Mouse (Mus musculus) kidney, adult 2 months (tissue): ENCODE measurements around the gene Celf1. TPM values are rescaled to one million over a fixed set of nuclear protein-coding genes. Genes with fewer than 3 reads are reported as not detected.

Source experiments
- DNase-seq: peaks from one replicate; pipeline ENCODE4 v3.0.0; 2021
- H3K27ac ChIP-seq: fragments of 200-500 bp; 2 replicates; pipeline ENCODE4 v1.5.1; 2012; ENCODE audit warnings: low read depth, low read length, control low read depth, inconsistent platforms; ENCODE audit not compliant: insufficient read depth
- H3K27me3 ChIP-seq: fragments of 200-500 bp; replicated peaks from 2 replicates; pipeline ENCODE4 v1.6.1; 2012; ENCODE audit warnings: mild to moderate bottlenecking, moderate library complexity, low read length, inconsistent platforms; ENCODE audit not compliant: control insufficient read depth, insufficient read depth
- H3K36me3 ChIP-seq: fragments of 200-500 bp; 2 replicates; pipeline ENCODE4 v1.6.1; 2012; ENCODE audit warnings: mild to moderate bottlenecking, moderate library complexity, low read length, inconsistent platforms; ENCODE audit not compliant: control insufficient read depth, insufficient read depth
- H3K4me1 ChIP-seq: fragments of 200-500 bp; 2 replicates; pipeline ENCODE4 v1.6.1; 2011; ENCODE audit warnings: low read length; ENCODE audit not compliant: control insufficient read depth, insufficient read depth
- H3K4me3 ChIP-seq: fragments of 200-500 bp; 2 replicates; pipeline ENCODE4 v1.5.1; 2011; ENCODE audit warnings: mild to moderate bottlenecking, low read depth, low read length, control low read depth; ENCODE audit not compliant: insufficient read depth
- CTCF ChIP-seq: fragments of 200-500 bp; conservative IDR thresholded peaks from 2 replicates; pipeline ENCODE4 v1.5.1; 2011; ENCODE audit warnings: low read depth, mild to moderate bottlenecking, control low read depth, low read length, moderate library complexity, mixed read lengths; ENCODE audit not compliant: insufficient read depth, insufficient read length
- POLR2A ChIP-seq: fragments of 200-500 bp; IDR thresholded peaks from one replicate; pipeline ENCODE4 v1.6.1; 2011; ENCODE audit warnings: low read depth, low read length, control low read depth
- WGBS: fragments of 180-500 bp; shearing (Covaris S2); methylation state at CpG from one replicate; pipeline ENCODE4 v1.1.7; 2018; 5-methylcytosine and 5-hydroxymethylcytosine counted together
- polyA plus RNA-seq: library from polyadenylated mRNA; depleted of rRNA; stranded (reverse); fragments of >200 nt; gene quantifications from 2 replicates; pipeline ENCODE4 v1.2.3, GENCODE M21; 2012

Gene Celf1
- polyA plus RNA-seq, 1 experiment, result 40.5 TPM

DNA sequence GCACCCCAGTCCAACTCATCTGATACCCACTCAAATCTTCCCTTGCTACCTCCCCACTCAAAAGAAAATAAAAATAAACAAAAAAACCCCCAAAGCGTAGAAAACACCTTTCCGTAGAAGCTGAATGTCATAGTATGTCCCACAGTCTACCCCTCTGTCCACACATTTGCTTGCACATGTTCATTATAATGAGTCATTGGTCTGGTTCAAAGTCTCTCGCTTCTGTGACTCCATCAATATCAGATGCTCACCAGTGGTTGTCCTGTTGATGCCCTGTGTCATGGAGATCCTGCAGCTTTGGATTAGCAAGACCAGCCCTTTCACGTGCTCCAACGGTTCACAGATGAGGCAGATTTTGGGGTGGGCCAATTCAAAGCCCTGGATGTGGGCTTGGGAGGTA lies 10.0 kb downstream of the Celf1 start:
- H3K27ac ChIP-seq, result no peak overlapping the region
- 83% methylated on average over 5 of the region's 5 CpGs for WGBS
- H3K4me3 ChIP-seq, result no peak overlapping the region
- H3K4me1 ChIP-seq, result peaks cover 8% of the 10 kb centered on the region; the same call in 1 of the 2 replicates
- H3K27me3 ChIP-seq, result no peaks in the 10 kb centered on the region
- TF ChIP-seq CTCF, result no peak
- no peak for TF ChIP-seq POLR2A
- no peak for DNase-seq
- H3K36me3 ChIP-seq, result no peaks in the 10 kb centered on the region

DNA sequence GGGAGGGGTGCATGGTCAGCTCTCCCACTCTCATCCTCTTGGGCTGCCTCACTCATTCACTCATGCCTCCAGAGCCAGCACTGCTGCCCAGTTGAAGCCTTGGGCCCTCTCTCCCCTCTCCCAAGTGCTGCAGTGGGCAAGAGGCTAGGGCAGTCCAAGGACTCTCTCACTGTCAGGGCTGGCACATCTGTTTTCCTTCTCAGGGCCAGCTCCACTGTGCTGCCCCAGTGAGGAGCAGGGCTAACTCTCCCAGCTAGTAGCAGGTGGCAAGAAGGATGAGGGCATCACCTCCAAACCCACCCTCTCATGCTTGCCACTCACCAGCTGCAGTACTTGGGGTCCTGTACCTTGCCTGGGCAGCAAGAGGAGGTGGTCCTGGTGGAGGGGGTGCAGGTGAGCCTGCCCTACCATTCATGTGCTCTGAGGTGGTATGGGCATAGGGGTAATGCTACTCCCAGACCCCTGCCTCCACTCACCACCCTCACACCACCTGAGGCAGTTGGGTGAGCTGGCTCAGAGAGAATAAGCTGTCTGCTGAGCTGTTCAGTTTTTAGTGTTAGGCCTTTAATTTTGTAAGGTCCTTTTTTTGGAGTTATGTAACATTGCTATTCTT lies 10.5 kb downstream of the Celf1 start:
- Histone ChIP-seq H3K27me3 (no peaks in the 10 kb centered on the region), H3K27ac (no peak overlapping the region), H3K4me1 (peaks cover 8% of the 10 kb centered on the region; the same call in 1 of the 2 replicates), H3K36me3 (no peaks in the 10 kb centered on the region), H3K4me3 (no peak overlapping the region)
- TF ChIP-seq CTCF (no peak), POLR2A (no peak)
- DNase-seq, result no peak

DNA sequence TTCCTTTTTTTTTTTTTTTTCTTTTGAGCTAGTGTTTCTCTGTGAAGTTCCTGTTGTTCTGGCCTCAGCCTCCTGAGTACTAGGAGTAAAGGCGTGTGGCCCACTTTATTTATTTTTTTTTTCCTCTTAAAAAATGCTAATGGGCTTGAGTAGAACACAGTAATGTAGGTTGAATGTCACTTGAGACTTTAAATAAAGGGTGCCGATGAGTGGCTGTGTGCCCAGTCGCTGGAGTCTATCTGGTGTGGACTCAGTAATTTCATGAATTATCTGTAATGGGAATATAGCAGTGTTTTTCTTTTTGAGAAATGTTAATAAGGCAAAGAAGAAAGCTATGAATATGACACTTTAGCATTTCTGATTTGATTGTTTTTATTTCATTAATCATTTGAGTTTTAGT lies 13.3 kb downstream of the Celf1 start:
- Histone ChIP-seq H3K4me3 (no peak overlapping the region), H3K27me3 (no peaks in the 10 kb centered on the region), H3K36me3 (no peaks in the 10 kb centered on the region), H3K4me1 (peaks cover 8% of the 10 kb centered on the region; the same call in 1 of the 2 replicates), H3K27ac (no peak overlapping the region)
- TF ChIP-seq POLR2A, result no peak
- no peak for TF ChIP-seq CTCF
- WGBS, result 23% methylated on average over 3 of the region's 3 CpGs
- no peak for DNase-seq

DNA sequence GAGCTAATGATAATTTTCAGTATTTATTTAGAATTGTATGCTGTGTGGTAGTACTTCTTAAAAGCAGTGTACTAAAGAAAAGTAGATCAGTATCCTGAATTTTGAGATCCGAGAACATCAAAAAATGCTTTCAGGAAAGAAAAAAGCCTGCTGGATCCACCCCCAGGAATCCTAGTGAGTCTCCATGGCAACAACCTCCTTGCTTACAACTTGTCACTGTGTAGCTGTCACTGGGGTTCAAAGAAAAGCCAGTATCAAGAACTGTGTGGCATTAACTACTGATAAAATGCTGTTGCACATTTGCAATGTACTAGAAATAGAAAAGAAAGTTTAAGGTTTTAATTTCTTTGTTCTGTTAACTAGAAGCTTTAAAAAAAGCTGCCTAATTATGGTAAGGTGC lies 15.9 kb downstream of the Celf1 start:
- H3K4me1 ChIP-seq, result peaks cover 5% of the 10 kb centered on the region; the same call in 1 of the 2 replicates
- H3K36me3 ChIP-seq, result no peaks in the 10 kb centered on the region
- H3K27me3 ChIP-seq, result no peaks in the 10 kb centered on the region
- DNase-seq, result no peak
- 46% methylated on average over 1 of the region's 1 CpGs for WGBS
- H3K27ac ChIP-seq, result no peak overlapping the region
- H3K4me3 ChIP-seq, result no peak overlapping the region
- TF ChIP-seq POLR2A (no peak), CTCF (no peak)

DNA sequence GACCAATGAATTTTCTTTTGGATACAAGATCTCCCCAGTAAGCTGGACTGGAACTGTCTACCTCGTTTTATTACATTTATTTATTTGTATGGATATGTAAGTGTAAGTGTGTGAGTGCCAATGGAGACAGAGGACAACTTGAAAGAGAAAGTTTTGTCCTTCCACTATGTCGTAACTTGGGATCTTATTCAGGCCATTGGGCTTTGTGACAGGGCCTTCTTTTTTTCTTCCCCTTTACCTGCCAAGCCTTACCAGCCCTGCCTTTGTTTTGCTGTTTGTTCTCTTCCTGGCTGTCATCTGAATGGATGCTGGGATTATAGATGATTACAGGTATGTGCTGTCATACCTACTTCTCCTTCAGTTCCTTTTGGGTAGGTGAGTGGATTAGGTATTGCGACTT lies 18.7 kb downstream of the Celf1 start:
- TF ChIP-seq POLR2A (no peak), CTCF (no peak)
- no peak overlapping the region for H3K4me3 ChIP-seq
- H3K4me1 ChIP-seq, result no peaks in the 10 kb centered on the region; the same call in 1 of the 2 replicates
- no peak overlapping the region for H3K27ac ChIP-seq
- WGBS, result 84% methylated on average over 3 of the region's 3 CpGs
- no peaks in the 10 kb centered on the region for H3K36me3 ChIP-seq
- H3K27me3 ChIP-seq, result no peaks in the 10 kb centered on the region
- DNase-seq, result no peak

DNA sequence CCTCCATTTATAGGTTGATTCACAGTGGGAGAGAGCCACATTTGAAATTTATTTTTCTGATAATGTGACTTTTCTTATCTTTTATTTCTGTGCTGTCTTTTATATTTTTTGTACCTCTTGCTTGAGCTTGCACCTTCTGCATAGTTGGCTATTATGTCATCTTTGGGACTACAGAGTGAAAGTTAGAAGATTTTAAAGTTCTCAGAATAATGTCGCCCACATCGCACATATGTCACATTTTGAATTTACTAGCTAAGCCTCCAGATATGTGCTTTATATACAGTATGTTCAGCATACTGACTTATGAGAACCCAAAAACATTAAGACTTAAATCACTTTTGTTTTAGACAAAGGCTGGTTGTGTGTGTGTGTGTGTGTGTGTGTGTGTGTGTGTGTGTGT lies 19.8 kb downstream of the Celf1 start:
- WGBS, result 97% methylated on average over 2 of the region's 2 CpGs
- no peak overlapping the region for H3K27ac ChIP-seq
- H3K27me3 ChIP-seq, result no peaks in the 10 kb centered on the region
- no peak for TF ChIP-seq POLR2A
- no peak for TF ChIP-seq CTCF
- H3K36me3 ChIP-seq, result no peaks in the 10 kb centered on the region
- peaks cover 4% of the 10 kb centered on the region; the same call in 1 of the 2 replicates for H3K4me1 ChIP-seq
- DNase-seq, result no peak
- H3K4me3 ChIP-seq, result no peak overlapping the region

DNA sequence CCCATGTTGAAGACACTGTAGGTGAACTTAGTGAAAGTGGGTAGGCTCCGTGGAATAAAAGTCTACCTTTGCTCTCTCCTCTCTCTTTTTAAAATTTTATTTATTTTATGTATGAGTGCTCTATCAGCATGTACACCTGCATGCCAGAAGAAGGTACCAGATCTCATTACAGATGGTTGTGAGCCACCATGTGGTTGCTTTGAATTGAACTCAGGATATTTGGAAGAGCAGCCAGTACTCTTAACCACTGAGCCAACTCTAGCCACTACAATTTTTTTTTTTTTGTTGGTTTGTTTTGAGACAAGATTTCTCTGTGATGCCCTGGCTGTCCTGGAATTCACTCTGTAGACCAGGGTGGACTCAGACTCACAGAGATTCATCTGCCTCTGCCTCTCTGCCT lies 23.1 kb downstream of the Celf1 start:
- H3K27me3 ChIP-seq, result no peaks in the 10 kb centered on the region
- H3K4me3 ChIP-seq, result no peak overlapping the region
- no peak for TF ChIP-seq POLR2A
- TF ChIP-seq CTCF, result no peak
- 78% methylated on average over 1 of the region's 1 CpGs for WGBS
- H3K27ac ChIP-seq, result no peak overlapping the region
- H3K4me1 ChIP-seq, result peaks cover 9% of the 10 kb centered on the region; the same call in 1 of the 2 replicates
- H3K36me3 ChIP-seq, result no peaks in the 10 kb centered on the region
- no peak for DNase-seq
